Mouse (Mus musculus) erythroid progenitor cell, adult 5-6 weeks (primary cell): ENCODE data around the gene Rad18. TPM values are rescaled to one million over a fixed set of nuclear protein-coding genes. Genes with fewer than 3 reads are reported as not detected.

Source experiments
- total RNA-seq, 2 experiments: library from RNA; stranded (forward) in 1 of 2; stranded (reverse) in 1 of 2; fragments of 150-400 nt in 1 of 2; fragments of 186-747, 209-891 nt in 1 of 2; gene quantifications; 2 replicates each; pipeline versions ENCODE4 v1.2.3 to v1.2.4; 2015 to 2017; ENCODE audit warnings: low replicate concordance in 2 of 2

The Rad18 gene
- total RNA-seq, 2 experiments from 2014 or later = 45.6 to 50.3 TPM

Other genes starting within 250 kb of the Rad18 start
- not detected in 2 replicates for gene Cav3, start 237.2 kb downstream of the Rad18 start, total RNA-seq (2015; ENCODE audit: low replicate concordance)
- gene Cav3, start 237.2 kb downstream of the Rad18 start, total RNA-seq (2017; ENCODE audit: low replicate concordance) = not detected in 2 replicates
- not detected in 2 replicates for gene Oxtr, start 206.7 kb downstream of the Rad18 start, total RNA-seq (2015; ENCODE audit: low replicate concordance)
- 0.39 TPM in 1 of 2 replicates, not detected in the other for gene Oxtr, start 206.7 kb downstream of the Rad18 start, total RNA-seq (2017; ENCODE audit: low replicate concordance)